Mouse (Mus musculus): Measurements from ENCODE around the gene D130052B06Rik. TPM values are rescaled to one million over a fixed set of nuclear protein-coding genes. Genes with fewer than 3 reads are reported as not detected.

D130052B06Rik gene
- polyA plus RNA-seq, 1 experiment, result not detected

DNA sequence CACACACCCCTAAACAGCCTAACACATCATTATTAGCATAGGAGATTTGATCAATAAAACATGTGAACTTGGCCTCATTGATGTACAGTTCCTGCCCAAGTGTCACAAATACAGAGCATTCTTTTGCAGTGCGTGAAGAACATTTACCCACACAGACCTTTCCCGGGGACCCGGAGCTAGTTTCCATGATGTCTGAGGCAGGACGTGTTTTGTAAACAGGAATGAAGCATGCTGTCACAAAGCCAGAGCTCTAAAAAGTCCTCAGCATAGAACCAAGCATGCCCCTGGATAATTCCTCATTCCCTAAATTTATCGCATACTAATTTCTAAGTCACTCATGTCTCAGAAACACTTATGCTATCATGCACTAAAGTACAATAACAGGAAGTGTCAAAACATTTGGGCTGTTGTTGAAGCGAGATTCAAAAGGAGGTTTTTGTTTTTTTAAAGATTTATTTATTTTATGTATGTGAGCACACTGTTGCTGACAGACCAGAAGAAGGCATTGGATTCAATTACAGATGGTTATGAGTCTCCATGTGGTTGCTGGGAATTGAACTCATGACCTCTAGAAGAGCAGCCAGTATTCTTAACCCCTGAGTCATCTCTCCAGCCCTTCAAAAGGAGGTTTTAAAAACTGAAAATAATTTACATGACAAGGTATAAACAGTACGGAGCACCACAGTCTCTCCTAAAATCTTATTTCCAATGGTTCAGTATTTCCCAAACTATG is 56.9 kb downstream of the D130052B06Rik start:
- 36% methylated on average over 7 of the region's 7 CpGs for WGBS
- TF ChIP-seq POLR2A (IDR thresholded peaks at IDR 0.05; ENCODE audit: borderline replicate concordance, extremely low read depth, low read depth, low read length) (no peak), CTCF (IDR thresholded peaks at IDR 0.05; ENCODE audit: insufficient read depth, low read length) (no peak)
- Histone ChIP-seq H3K4me1 (ENCODE audit: control insufficient read depth, insufficient read depth, low read length) (no peaks in the 10 kb centered on the region; the same call in none of the 2 replicates), H3K4me3 (replicated peaks; ENCODE audit: extremely low read depth, low read depth, low read length) (no peak overlapping the region)
- DNase-seq, result no peak

- peak; percentile 29 for DNase-seq
- H3K4me3 ChIP-seq (replicated peaks; ENCODE audit: extremely low read depth, low read depth, low read length), result no peak overlapping the region
- TF ChIP-seq CTCF (IDR thresholded peaks at IDR 0.05; ENCODE audit: insufficient read depth, low read length) (no peak), POLR2A (IDR thresholded peaks at IDR 0.05; ENCODE audit: borderline replicate concordance, extremely low read depth, low read depth, low read length) (no peak)
- 50% methylated on average over 13 of the region's 13 CpGs for WGBS
- H3K4me1 ChIP-seq (ENCODE audit: control insufficient read depth, insufficient read depth, low read length), result no peaks in the 10 kb centered on the region; the same call in none of the 2 replicates
Measured at GRCm38 (mm10) chr11:33660016-33660913, 61.2 kb downstream of the D130052B06Rik start.

GRCm38 (mm10) chr11:33663599-33663998 is 64.5 kb downstream of the D130052B06Rik start:
- DNase-seq, result no peak
- TF ChIP-seq CTCF (IDR thresholded peaks at IDR 0.05; ENCODE audit: insufficient read depth, low read length), result no peak
- TF ChIP-seq POLR2A (IDR thresholded peaks at IDR 0.05; ENCODE audit: borderline replicate concordance, extremely low read depth, low read depth, low read length), result no peak
- Histone ChIP-seq H3K4me1 (ENCODE audit: control insufficient read depth, insufficient read depth, low read length) (no peaks in the 10 kb centered on the region; the same call in 1 of the 2 replicates), H3K4me3 (replicated peaks; ENCODE audit: extremely low read depth, low read depth, low read length) (no peak overlapping the region)
- 86% methylated on average over 2 of the region's 2 CpGs for WGBS

- DNase-seq, result no peak
- Histone ChIP-seq H3K4me1 (ENCODE audit: control insufficient read depth, insufficient read depth, low read length) (no peaks in the 10 kb centered on the region), H3K4me3 (replicated peaks; ENCODE audit: extremely low read depth, low read depth, low read length) (no peak overlapping the region)
- 59% methylated on average over 6 of the region's 6 CpGs for WGBS
- TF ChIP-seq CTCF (IDR thresholded peaks at IDR 0.05; ENCODE audit: insufficient read depth, low read length) (no peak), POLR2A (IDR thresholded peaks at IDR 0.05; ENCODE audit: borderline replicate concordance, extremely low read depth, low read depth, low read length) (no peak)
Measured at GRCm38 (mm10) chr11:33668376-33668775, 69.3 kb downstream of the D130052B06Rik start.

DNA sequence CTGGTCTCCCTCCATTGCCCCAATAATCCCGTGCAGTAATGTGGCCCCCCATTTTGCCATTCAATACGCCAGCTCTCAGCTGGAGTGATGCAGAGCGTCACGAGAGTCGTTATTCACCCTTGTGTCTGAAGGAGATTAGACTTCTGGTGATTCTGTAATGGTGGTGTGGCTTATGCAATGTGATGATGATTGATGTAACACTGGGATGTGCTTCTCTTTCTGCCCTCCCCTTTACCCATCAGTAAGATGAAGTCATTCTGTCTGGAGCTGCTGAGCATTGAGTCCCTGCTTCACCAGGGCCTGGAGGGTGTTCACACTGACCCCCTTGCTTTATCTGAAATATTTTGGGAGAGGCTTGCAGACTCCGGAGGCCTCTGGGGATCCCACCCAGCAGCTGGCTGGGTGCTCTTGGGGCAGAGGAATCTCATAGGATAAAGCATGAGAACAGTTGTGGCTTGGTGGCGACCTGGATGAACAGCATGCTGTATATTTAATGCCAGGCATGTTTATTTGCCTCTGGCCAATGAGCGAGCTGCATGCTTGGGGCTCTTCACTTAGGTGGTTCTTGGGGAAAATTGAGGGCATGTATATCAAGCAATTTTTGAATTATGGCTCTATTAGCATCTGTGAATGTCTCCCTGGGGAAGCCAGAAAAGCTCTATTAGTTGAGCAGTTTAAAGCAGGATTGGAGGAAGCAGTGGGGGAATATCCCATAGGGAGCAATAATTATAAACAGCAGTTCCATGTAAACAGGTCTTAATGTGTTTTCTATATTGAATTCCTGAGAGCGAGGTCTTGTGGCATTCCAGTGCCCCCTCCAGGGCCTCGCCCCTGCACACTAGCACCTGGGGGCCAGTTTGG is 71.2 kb downstream of the D130052B06Rik start:
- Histone ChIP-seq H3K4me1 (ENCODE audit: control insufficient read depth, insufficient read depth, low read length) (no peaks in the 10 kb centered on the region), H3K4me3 (replicated peaks; ENCODE audit: extremely low read depth, low read depth, low read length) (no peak overlapping the region)
- DNase-seq, result no peak
- no peak for TF ChIP-seq POLR2A (IDR thresholded peaks at IDR 0.05; ENCODE audit: borderline replicate concordance, extremely low read depth, low read depth, low read length)
- WGBS, result 69% methylated on average over 10 of the region's 10 CpGs

Other genes with a start within 250 kb of the D130052B06Rik start
- 0.33 and 0.70 TPM in 2 replicates for gene Ranbp17, start 85.6 kb upstream of the D130052B06Rik start, polyA plus RNA-seq (2012; rRNA removed)
- 28.2 and 43.7 TPM in 2 replicates for gene Gabrp, start 20.3 kb upstream of the D130052B06Rik start, polyA plus RNA-seq (2012; rRNA removed)